ENCODE assay signal across 28 mouse cellular contexts in genomic region chr1:118421149-118421548, GRCm38 (mm10). TPM values are rescaled to one million over a fixed set of nuclear protein-coding genes. Genes with fewer than 3 reads are reported as not detected.
DNase-seq lines count a peak whose midpoint lies in the region; ATAC-seq and TF ChIP-seq lines count a peak whose summit lies in the region.
"Had no signal": no experiment of that assay in that cellular context is flagged by ENCODE, and none has a peak within 500 bp of the region (broad histone marks: within the 10 kb centered on the region; RNA-seq: fewer than 3 reads in every experiment).

No protein-coding gene starts in this region.

- H3K27ac ChIP-seq in liver, embryonic 11.5 days (ENCODE audit: low read depth, low read length) = 0 out of 2 replicates have a peak overlapping the region, but pooled peaks have one; percentile 19
- H3K27ac ChIP-seq in liver, postnatal 0 days (ENCODE audit: low read depth) = no peak overlapping the region
- H3K27ac ChIP-seq: embryonic facial prominence, embryonic 13.5 days; hindbrain, embryonic 13.5 days; limb, embryonic 13.5 days; liver, embryonic 14.5 days; midbrain, embryonic 15.5 days; neural tube, embryonic 15.5 days had no signal

- no peak overlapping the region for H3K9ac ChIP-seq in liver, embryonic 11.5 days (ENCODE audit: low read depth, low read length)
- H3K9ac ChIP-seq in liver, postnatal 0 days (replicated peaks) = no peak overlapping the region
- H3K9ac ChIP-seq: embryonic facial prominence, embryonic 13.5 days; heart, embryonic 12.5 days; hindbrain, embryonic 13.5 days; limb, embryonic 13.5 days; liver, embryonic 14.5 days; midbrain, embryonic 15.5 days; neural tube, embryonic 15.5 days had no signal

- TF ChIP-seq EP300 in liver, postnatal 0 days (IDR thresholded peaks at IDR 0.05; ENCODE audit: low read depth) = no peak

- no peak for ATAC-seq in liver, embryonic 11.5 days (replicated peaks; ENCODE audit: low FRiP score)
- no peak for ATAC-seq in liver, postnatal 0 days
- ATAC-seq in common myeloid progenitor, adult 5-6 weeks (replicated peaks; ENCODE audit: low read depth, poor library complexity, severe bottlenecking) = peak; percentile 35; the same call in 1 of the 2 replicates
- peak; percentile 26; the same call in 1 of the 2 replicates for ATAC-seq in megakaryocyte, adult 5-6 weeks (ENCODE audit: poor library complexity, severe bottlenecking)
- ATAC-seq: activated CD4-positive, CD25-positive, alpha-beta regulatory T cell, adult 4 months; CD4-positive, CD25-positive, alpha-beta regulatory T cell, adult 4 months; forebrain, embryonic 16.5 days; inflammation-experienced regulatory T-cells, adult 6 months; midbrain, embryonic 15.5 days had no signal

- peaks cover 5% of the 10 kb centered on the region for H3K36me3 ChIP-seq in liver, embryonic 11.5 days (ENCODE audit: control insufficient read depth, insufficient read depth, low read length)
- H3K36me3 ChIP-seq in liver, postnatal 0 days (replicated peaks; ENCODE audit: insufficient read depth, low read length) = peaks cover 29% of the 10 kb centered on the region

- H3K9me3 ChIP-seq in liver, embryonic 11.5 days (ENCODE audit: control insufficient read depth, low read length) = no peaks in the 10 kb centered on the region
- H3K9me3 ChIP-seq in liver, postnatal 0 days (ENCODE audit: low read length) = no peaks in the 10 kb centered on the region
- H3K9me3 ChIP-seq: embryonic facial prominence, embryonic 13.5 days; G1E; heart, embryonic 12.5 days; hindbrain, embryonic 13.5 days; limb, embryonic 13.5 days; midbrain, embryonic 15.5 days; neural tube, embryonic 15.5 days had no signal

- peaks cover 30% of the 10 kb centered on the region for H3K4me1 ChIP-seq in liver, embryonic 11.5 days (replicated peaks; ENCODE audit: control insufficient read depth, insufficient read depth, low read length)
- peaks cover 5% of the 10 kb centered on the region; the same call in 1 of the 2 replicates for H3K4me1 ChIP-seq in liver, postnatal 0 days (ENCODE audit: insufficient read depth)

- H3K4me3 ChIP-seq in liver, embryonic 11.5 days (ENCODE audit: low read depth, low read length) = no peak overlapping the region
- no peak overlapping the region for H3K4me3 ChIP-seq in liver, postnatal 0 days (ENCODE audit: low read depth, low read length)
- H3K4me3 ChIP-seq: embryonic facial prominence, embryonic 13.5 days; heart, embryonic 12.5 days; hindbrain, embryonic 13.5 days; limb, embryonic 13.5 days; midbrain, embryonic 15.5 days; neural tube, embryonic 15.5 days had no signal

- TF ChIP-seq CTCF in liver, postnatal 0 days (IDR thresholded peaks at IDR 0.05; ENCODE audit: low read depth) = no peak

- DNase-seq in liver, embryonic 11.5 days (ENCODE audit: low spot score) = no peak
- no peak for DNase-seq in liver, postnatal 0 days
- peak; percentile 46 for DNase-seq in A20 (ENCODE audit: low read depth, low spot score)
- DNase-seq in frontal cortex, postnatal 14 days (ENCODE audit: low spot score in 2 of 2) = no peak
- no peak for DNase-seq in frontal cortex, postnatal 25 days (ENCODE audit: low spot score in 2 of 2)
- DNase-seq: adrenal gland, postnatal 25 days; cerebellum, adult 11 months; heart, adult 11 months; heart, postnatal 14 days; kidney, adult 8-10 months; kidney, postnatal 14 days; layer of hippocampus, adult 9-11 months; right cerebral cortex, postnatal 14 days; thymus, postnatal 14 days had no signal

- 82% methylated on average over 3 of the region's 3 CpGs for WGBS in liver, embryonic 11.5 days
- 61% methylated on average over 3 of the region's 3 CpGs for WGBS in liver, postnatal 0 days (ENCODE audit: insufficient replicate concordance)

- no peak overlapping the region for H3K4me2 ChIP-seq in liver, embryonic 11.5 days
- no peak overlapping the region for H3K4me2 ChIP-seq in liver, postnatal 0 days (ENCODE audit: low read depth, low read length)
- H3K4me2 ChIP-seq: embryonic facial prominence, embryonic 13.5 days; heart, embryonic 12.5 days; hindbrain, embryonic 13.5 days; limb, embryonic 13.5 days; midbrain, embryonic 15.5 days; neural tube, embryonic 15.5 days had no signal

- no peaks in the 10 kb centered on the region for H3K27me3 ChIP-seq in liver, embryonic 11.5 days (replicated peaks; ENCODE audit: control insufficient read depth, insufficient read depth, low read length)
- no peaks in the 10 kb centered on the region for H3K27me3 ChIP-seq in liver, postnatal 0 days (ENCODE audit: insufficient read depth, low read length)
- H3K27me3 ChIP-seq: embryonic facial prominence, embryonic 13.5 days; heart, embryonic 12.5 days; hindbrain, embryonic 13.5 days; limb, embryonic 13.5 days; midbrain, embryonic 15.5 days; neural tube, embryonic 15.5 days had no signal

RNA-seq across cellular contexts. Expression of gene Clasp1, which starts 32.3 kb away (rescaled TPM):
- 40.6 and 41.1 TPM in 2 replicates for polyA plus RNA-seq in liver, embryonic 11.5 days (2014; fragmentation: Nextera tagmentation; extraction: Ambion mirVana)
- 5.4 and 6.4 TPM in 2 replicates for polyA plus RNA-seq in liver, postnatal 0 days (2015; fragmentation: Nextera tagmentation; extraction: Ambion mirVana)
- 49.1 and 70.8 TPM in 2 replicates for total RNA-seq in common myeloid progenitor, adult 5-6 weeks (2017)
- 33.2 and 34.0 TPM in 2 replicates for total RNA-seq in megakaryocyte, adult 5-6 weeks (2015)
- 43.6 and 48.2 TPM in 2 replicates for total RNA-seq in megakaryocyte, adult 5-6 weeks (2017)

Comparison
In these comparisons a context has a peak if more than half of its experiments do, and no peak if none do; other contexts are left out.
1. ATAC-seq: peak in common myeloid progenitor, adult 5-6 weeks (single experiment) and megakaryocyte, adult 5-6 weeks (single experiment); none in liver, embryonic 11.5 days (single experiment) and liver, postnatal 0 days (single experiment).